Mouse (Mus musculus) hindbrain, embryonic 14.5 days (tissue): ENCODE data around the gene Neurod1. TPM values are rescaled to one million over a fixed set of nuclear protein-coding genes. Genes with fewer than 3 reads are reported as not detected.

Experiments
- ATAC-seq: fragments of 200-750 bp; cut with Nextera tagmentation; 2 replicates; pipeline ENCODE4 v1.8.0; 2017; ENCODE audit warnings: moderate number of reproducible peaks, mild to moderate bottlenecking, moderate TSS enrichment, moderate library complexity; ENCODE audit not compliant: low FRiP score
- DNase-seq: peaks from one replicate; pipeline ENCODE4 v3.0.0-alpha.2; 2015; ENCODE audit warnings: low spot score
- H3K27ac ChIP-seq: fragments of 300-500 bp; sonication (generic); 2 replicates; pipeline ENCODE4 v1.5.1; 2014; ENCODE audit warnings: mild to moderate bottlenecking, moderate library complexity
- H3K27me3 ChIP-seq: fragments of 300-500 bp; sonication (generic); 2 replicates; pipeline ENCODE4 v1.6.1; 2014; ENCODE audit warnings: mild to moderate bottlenecking, low read length, mixed read lengths; ENCODE audit not compliant: control insufficient read depth, insufficient read depth
- H3K36me3 ChIP-seq: fragments of 300-500 bp; sonication (generic); replicated peaks from 2 replicates; pipeline ENCODE4 v1.6.1; 2014; ENCODE audit not compliant: control insufficient read depth, insufficient read depth
- H3K4me1 ChIP-seq: fragments of 300-500 bp; sonication (generic); replicated peaks from 2 replicates; pipeline ENCODE4 v1.6.1; 2014; ENCODE audit warnings: antibody characterized with exemption, low read length, mixed read lengths; ENCODE audit not compliant: control insufficient read depth, insufficient read depth
- H3K4me2 ChIP-seq: fragments of 300-500 bp; sonication (generic); replicated peaks from 2 replicates; pipeline ENCODE4 v1.6.1; 2014; ENCODE audit warnings: mild to moderate bottlenecking, moderate library complexity
- H3K4me3 ChIP-seq: fragments of 300-500 bp; sonication (generic); replicated peaks from 2 replicates; pipeline ENCODE4 v1.5.1; 2014; ENCODE audit warnings: mild to moderate bottlenecking, low read length
- H3K9ac ChIP-seq: fragments of 300-500 bp; sonication (generic); 2 replicates; pipeline ENCODE4 v1.6.1; 2014
- H3K9me3 ChIP-seq: fragments of 300-500 bp; sonication (generic); 2 replicates; pipeline ENCODE4 v1.6.1; 2016; ENCODE audit warnings: low read length; ENCODE audit not compliant: control insufficient read depth
- WGBS: fragments of 180-500 bp; shearing (Covaris S2); extraction: QIAGEN DNeasy Blood & Tissue Kit; methylation state at CpG from one replicate; pipeline ENCODE4 v1.1.7; 2014; 5-methylcytosine and 5-hydroxymethylcytosine counted together
- polyA plus RNA-seq: library from polyadenylated mRNA; unstranded; fragments of >200 nt; fragmentation: Nextera tagmentation; extraction: Ambion mirVana; gene quantifications from 2 replicates; pipeline ENCODE4 v1.2.1, GENCODE M21; 2014

Gene Neurod1
- polyA plus RNA-seq, 1 experiment from 2014 or later: 35.4 TPM

GRCm38 (mm10) chr2:79459061-79460045, 2.8 kb upstream of the Neurod1 start:
- ATAC-seq: no peak
- Histone ChIP-seq H3K4me1 (peaks cover 20% of the 10 kb centered on the region), H3K9ac (peak overlapping the region; percentile 49), H3K36me3 (no peaks in the 10 kb centered on the region), H3K27me3 (peaks cover 49% of the 10 kb centered on the region), H3K4me3 (peak overlapping the region; percentile 13), H3K4me2 (peak overlapping the region; percentile 45), H3K27ac (peak overlapping the region; percentile 48; the same call in 1 of the 2 replicates), H3K9me3 (no peaks in the 10 kb centered on the region)
- WGBS: 3% methylated on average over 44 of the region's 44 CpGs
- no peak for DNase-seq

- H3K4me3 ChIP-seq: no peak overlapping the region
- no peak overlapping the region for H3K27ac ChIP-seq
- H3K4me1 ChIP-seq: peaks cover 20% of the 10 kb centered on the region
- H3K36me3 ChIP-seq: no peaks in the 10 kb centered on the region
- H3K9me3 ChIP-seq: no peaks in the 10 kb centered on the region
- DNase-seq (no peak), ATAC-seq (no peak)
- no peak overlapping the region for H3K4me2 ChIP-seq
- H3K27me3 ChIP-seq: peaks cover 49% of the 10 kb centered on the region
- H3K9ac ChIP-seq: no peak overlapping the region
- WGBS: 16% methylated on average over 3 of the region's 3 CpGs
These were observed 1.4 kb upstream of the Neurod1 start for GRCm38 (mm10) chr2:79457932-79458331.

GRCm38 (mm10) chr2:79457434-79457833, 883 bp upstream of the Neurod1 start:
- H3K4me2 ChIP-seq: peak overlapping the region; percentile 61; the same call in 1 of the 2 replicates

GRCm38 (mm10) chr2:79455646-79456045, 905 bp downstream of the Neurod1 start:
- Histone ChIP-seq H3K4me2 (peak overlapping the region; percentile 61), H3K4me1 (peaks cover 24% of the 10 kb centered on the region), H3K9me3 (no peaks in the 10 kb centered on the region), H3K4me3 (peak overlapping the region; percentile 42), H3K9ac (peak overlapping the region; percentile 65), H3K36me3 (no peaks in the 10 kb centered on the region), H3K27ac (peak overlapping the region; percentile 79; the same call in 1 of the 2 replicates), H3K27me3 (peaks cover 40% of the 10 kb centered on the region)
- DNase-seq (no peak), ATAC-seq (no peak)
- under 1% methylated on average over 10 of the region's 10 CpGs for WGBS

More at GRCm38 (mm10) chr2:79457434-79457833, 883 bp upstream of the Neurod1 start:
- no peaks in the 10 kb centered on the region for H3K9me3 ChIP-seq
- 58% methylated on average over 3 of the region's 3 CpGs for WGBS
- peaks cover 20% of the 10 kb centered on the region for H3K4me1 ChIP-seq
- H3K27me3 ChIP-seq: peaks cover 49% of the 10 kb centered on the region
- ATAC-seq (no peak), DNase-seq (no peak)
- H3K36me3 ChIP-seq: no peaks in the 10 kb centered on the region
- H3K27ac ChIP-seq: no peak overlapping the region
- H3K9ac ChIP-seq: no peak overlapping the region
- no peak overlapping the region for H3K4me3 ChIP-seq

- peak overlapping the region; percentile 42 for H3K4me3 ChIP-seq
- peaks cover 34% of the 10 kb centered on the region for H3K27me3 ChIP-seq
- H3K9ac ChIP-seq: peak overlapping the region; percentile 65
- peak overlapping the region; percentile 79 for H3K27ac ChIP-seq
- 8% methylated on average over 15 of the region's 15 CpGs for WGBS
- no peaks in the 10 kb centered on the region for H3K9me3 ChIP-seq
- ATAC-seq: no peak
- peaks cover 19% of the 10 kb centered on the region for H3K4me1 ChIP-seq
- H3K4me2 ChIP-seq: peak overlapping the region; percentile 61
- DNase-seq: no peak
- no peaks in the 10 kb centered on the region for H3K36me3 ChIP-seq
These were observed 1.6 kb downstream of the Neurod1 start for GRCm38 (mm10) chr2:79454786-79455446.

- ATAC-seq: peak; percentile 59; the same call in 1 of the 2 replicates
- 1% methylated on average over 55 of the region's 55 CpGs for WGBS
- DNase-seq: peak; percentile 72
- peaks cover 29% of the 10 kb centered on the region for H3K27me3 ChIP-seq
- H3K36me3 ChIP-seq: no peaks in the 10 kb centered on the region
- H3K4me3 ChIP-seq: peak overlapping the region; percentile 42
- H3K4me2 ChIP-seq: peak overlapping the region; percentile 61
- no peaks in the 10 kb centered on the region for H3K9me3 ChIP-seq
- peak overlapping the region; percentile 79 for H3K27ac ChIP-seq
- peaks cover 14% of the 10 kb centered on the region for H3K4me1 ChIP-seq
- H3K9ac ChIP-seq: peak overlapping the region; percentile 65
These were observed 2.4 kb downstream of the Neurod1 start for GRCm38 (mm10) chr2:79453901-79454781.

GRCm38 (mm10) chr2:79451438-79451837, 5.1 kb downstream of the Neurod1 start:
- H3K4me1 ChIP-seq: 0 out of 2 replicates have a peak, but pooled peaks cover 6% of the 10 kb centered on the region
- H3K4me3 ChIP-seq: peak overlapping the region; percentile 7; the same call in 1 of the 2 replicates
- H3K4me2 ChIP-seq: peak overlapping the region; percentile 35
- no peaks in the 10 kb centered on the region for H3K36me3 ChIP-seq
- H3K9me3 ChIP-seq: no peaks in the 10 kb centered on the region
- DNase-seq (no peak), ATAC-seq (no peak)
- WGBS: 34% methylated on average over 5 of the region's 5 CpGs
- peak overlapping the region; percentile 11; the same call in 1 of the 2 replicates for H3K9ac ChIP-seq
- 0 out of 2 replicates have a peak, but pooled peaks cover 8% of the 10 kb centered on the region for H3K27me3 ChIP-seq
- H3K27ac ChIP-seq: peak overlapping the region; percentile 67

GRCm38 (mm10) chr2:79450684-79451394, 5.7 kb downstream of the Neurod1 start:
- H3K4me1 ChIP-seq: 0 out of 2 replicates have a peak, but pooled peaks cover 6% of the 10 kb centered on the region
- H3K4me2 ChIP-seq: peak overlapping the region; percentile 35
- DNase-seq (no peak), ATAC-seq (no peak)
- H3K9ac ChIP-seq: 0 out of 2 replicates have a peak overlapping the region, but pooled peaks have one; percentile 11
- H3K9me3 ChIP-seq: no peaks in the 10 kb centered on the region
- H3K27ac ChIP-seq: peak overlapping the region; percentile 67
- H3K4me3 ChIP-seq: no peak overlapping the region
- WGBS: 37% methylated on average over 4 of the region's 4 CpGs
- no peaks in the 10 kb centered on the region for H3K36me3 ChIP-seq
- H3K27me3 ChIP-seq: 0 out of 2 replicates have a peak, but pooled peaks cover 8% of the 10 kb centered on the region
